Mouse (Mus musculus) cortical plate, adult 2 months (tissue): ENCODE measurements around the gene Hoxc4.

ENCODE experiments used
- CTCF ChIP-seq: fragments of 200-500 bp; IDR thresholded peaks from 2 replicates; pipeline ENCODE4 v1.5.1; 2011; ENCODE audit warnings: mild to moderate bottlenecking, control low read depth, low read length; ENCODE audit not compliant: insufficient read depth; ENCODE audit errors: extremely low read depth
- POLR2A ChIP-seq: fragments of 200-500 bp; IDR thresholded peaks from 2 replicates; pipeline ENCODE4 v1.6.1; 2011; ENCODE audit warnings: mild to moderate bottlenecking, low read length, control low read depth; ENCODE audit not compliant: insufficient read depth; ENCODE audit errors: extremely low read depth

DNA sequence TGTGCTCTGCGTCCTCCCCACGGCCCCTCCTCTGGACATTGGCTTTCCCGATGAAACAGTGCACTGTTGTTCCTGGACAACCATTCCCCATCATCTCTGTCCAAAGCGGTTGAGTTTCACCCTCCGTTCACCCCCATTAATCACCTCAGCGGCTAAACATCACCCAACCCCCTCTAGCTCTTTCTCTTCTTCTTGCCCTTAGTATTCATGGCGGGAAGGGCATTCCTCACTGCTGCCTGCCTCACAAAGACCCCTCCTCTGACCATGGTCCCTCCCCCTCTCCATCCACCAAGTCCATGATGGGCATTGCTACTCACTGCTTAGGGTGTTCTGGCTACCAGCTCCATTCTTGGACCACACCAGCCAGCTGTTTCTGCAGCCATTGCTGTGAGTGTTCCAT, 46.9 kb downstream of the Hoxc4 start:
- TF ChIP-seq CTCF: no peak
- no peak for TF ChIP-seq POLR2A
